Mouse (Mus musculus) stomach, embryonic 14.5 days (tissue): ENCODE results near the gene Tuba8. TPM values are rescaled to one million over a fixed set of nuclear protein-coding genes. Genes with fewer than 3 reads are reported as not detected.

ENCODE experiments used
- ATAC-seq: fragments of 200-750 bp; cut with Nextera tagmentation; 2 replicates; pipeline ENCODE4 v1.8.0; 2017; ENCODE audit warnings: low read depth, moderate TSS enrichment; ENCODE audit not compliant: insufficient number of reproducible peaks, insufficient read depth, low FRiP score
- H3K27ac ChIP-seq: fragments of 300-500 bp; sonication (generic); 2 replicates; pipeline ENCODE4 v1.5.1; 2014; ENCODE audit warnings: mild to moderate bottlenecking, low read length, moderate library complexity, mixed read lengths
- H3K27me3 ChIP-seq: fragments of 300-500 bp; sonication (generic); 2 replicates; pipeline ENCODE4 v1.6.1; 2014; ENCODE audit warnings: low read length, control low read depth, mixed read lengths; ENCODE audit not compliant: control insufficient read depth, insufficient read depth
- H3K36me3 ChIP-seq: fragments of 300-500 bp; sonication (generic); 2 replicates; pipeline ENCODE4 v1.6.1; 2014; ENCODE audit warnings: mild to moderate bottlenecking, control low read depth, low read length, moderate library complexity, mixed read lengths; ENCODE audit not compliant: control insufficient read depth, insufficient read depth
- H3K4me1 ChIP-seq: fragments of 300-500 bp; sonication (generic); 2 replicates; pipeline ENCODE4 v1.6.1; 2014; ENCODE audit warnings: low read length, control low read depth, mixed read lengths; ENCODE audit not compliant: control insufficient read depth, insufficient read depth
- H3K4me2 ChIP-seq: fragments of 300-500 bp; sonication (generic); replicated peaks from 2 replicates; pipeline ENCODE4 v1.6.1; 2014; ENCODE audit warnings: low read depth, low read length, control low read depth
- H3K4me3 ChIP-seq: fragments of 300-500 bp; sonication (generic); 2 replicates; pipeline ENCODE4 v1.5.1; 2014; ENCODE audit warnings: low read depth, low read length, control low read depth
- H3K9ac ChIP-seq: fragments of 300-500 bp; sonication (generic); replicated peaks from 2 replicates; pipeline ENCODE4 v1.6.1; 2014; ENCODE audit warnings: low read depth, mild to moderate bottlenecking, control low read depth, low read length, moderate library complexity, mixed read lengths
- H3K9me3 ChIP-seq: fragments of 300-500 bp; sonication (generic); 2 replicates; pipeline ENCODE4 v1.6.1; 2016; ENCODE audit warnings: low read depth, low read length, control low read depth; ENCODE audit not compliant: control insufficient read depth
- WGBS: fragments of 180-500 bp; shearing (Covaris S2); extraction: QIAGEN DNeasy Blood & Tissue Kit; methylation state at CpG from one replicate; pipeline ENCODE4 v1.1.7; 2014; 5-methylcytosine and 5-hydroxymethylcytosine counted together
- polyA plus RNA-seq: library from polyadenylated mRNA; unstranded; fragments of >200 nt; fragmentation: Nextera tagmentation; extraction: Ambion mirVana; gene quantifications from 2 replicates; pipeline ENCODE4 v1.2.1, GENCODE M21; 2014

Gene Tuba8
- polyA plus RNA-seq, 1 experiment from 2014 or later, result 0.10 TPM

- H3K9me3 ChIP-seq, result no peaks in the 10 kb centered on the region
- H3K27me3 ChIP-seq, result peaks cover 19% of the 10 kb centered on the region; the same call in 1 of the 2 replicates
- peaks cover 15% of the 10 kb centered on the region; the same call in 1 of the 2 replicates for H3K4me1 ChIP-seq
- peak; percentile 44; the same call in 1 of the 2 replicates for ATAC-seq
- no peak overlapping the region for H3K27ac ChIP-seq
- no peaks in the 10 kb centered on the region for H3K36me3 ChIP-seq
- H3K9ac ChIP-seq, result no peak overlapping the region
- H3K4me2 ChIP-seq, result peak overlapping the region; percentile 78
- H3K4me3 ChIP-seq, result peak overlapping the region; percentile 32
- WGBS, result 3% methylated on average over 12 of the region's 12 CpGs
Measured at GRCm38 (mm10) chr6:121210926-121211289, 412 bp downstream of the Tuba8 start.

DNA sequence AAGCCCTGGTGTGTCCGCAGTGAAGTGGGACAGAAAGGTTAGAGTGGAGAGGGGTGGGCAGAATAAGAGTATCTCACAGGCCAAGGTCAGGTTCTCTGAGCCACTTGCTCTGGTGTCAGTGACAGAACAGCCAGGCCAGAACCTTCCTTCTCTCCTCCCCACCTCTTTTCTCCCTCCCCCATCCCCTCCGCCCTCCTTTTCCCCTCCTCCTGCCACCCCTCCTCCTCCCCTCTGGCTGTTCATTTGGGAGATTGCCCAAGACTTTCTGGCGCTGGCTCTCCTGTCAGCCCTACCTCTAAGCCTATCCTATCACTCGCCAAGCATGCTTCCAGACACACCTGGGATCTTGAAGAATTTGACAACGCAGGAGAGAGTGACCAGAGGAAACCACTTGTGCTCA lies 1.2 kb downstream of the Tuba8 start:
- Histone ChIP-seq H3K4me3 (0 out of 2 replicates have a peak overlapping the region, but pooled peaks have one; percentile 32), H3K36me3 (no peaks in the 10 kb centered on the region), H3K9me3 (no peaks in the 10 kb centered on the region), H3K4me1 (peaks cover 15% of the 10 kb centered on the region; the same call in 1 of the 2 replicates), H3K27ac (no peak overlapping the region), H3K27me3 (peaks cover 19% of the 10 kb centered on the region; the same call in 1 of the 2 replicates), H3K9ac (no peak overlapping the region), H3K4me2 (no peak overlapping the region)
- 5% methylated on average over 5 of the region's 5 CpGs for WGBS
- no peak for ATAC-seq

DNA sequence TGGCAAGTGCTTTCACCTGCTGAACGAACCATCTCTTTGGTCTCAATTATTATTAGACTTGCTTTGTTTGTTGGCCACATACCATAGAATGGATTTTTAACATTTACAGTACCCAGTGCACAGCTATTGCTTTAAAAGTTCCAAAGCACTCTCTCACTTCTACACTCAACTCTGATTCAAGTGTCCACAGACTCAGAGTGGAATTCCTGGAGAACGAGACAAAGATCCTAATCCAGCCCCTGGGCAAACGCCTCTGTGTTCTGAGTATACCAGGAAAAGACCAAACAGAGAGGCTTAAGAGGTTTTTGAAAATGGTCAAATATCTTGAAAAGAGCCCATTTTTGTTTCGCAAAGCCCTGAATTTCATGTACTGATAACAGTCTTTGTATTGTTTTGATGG lies 2.5 kb downstream of the Tuba8 start:
- H3K4me1 ChIP-seq, result peaks cover 15% of the 10 kb centered on the region; the same call in 1 of the 2 replicates
- H3K27me3 ChIP-seq, result peaks cover 19% of the 10 kb centered on the region; the same call in 1 of the 2 replicates
- ATAC-seq, result no peak
- WGBS, result 71% methylated on average over 4 of the region's 4 CpGs
- no peaks in the 10 kb centered on the region for H3K36me3 ChIP-seq
- H3K9me3 ChIP-seq, result no peaks in the 10 kb centered on the region
- H3K9ac ChIP-seq, result no peak overlapping the region
- no peak overlapping the region for H3K27ac ChIP-seq
- no peak overlapping the region for H3K4me2 ChIP-seq
- H3K4me3 ChIP-seq, result no peak overlapping the region

DNA sequence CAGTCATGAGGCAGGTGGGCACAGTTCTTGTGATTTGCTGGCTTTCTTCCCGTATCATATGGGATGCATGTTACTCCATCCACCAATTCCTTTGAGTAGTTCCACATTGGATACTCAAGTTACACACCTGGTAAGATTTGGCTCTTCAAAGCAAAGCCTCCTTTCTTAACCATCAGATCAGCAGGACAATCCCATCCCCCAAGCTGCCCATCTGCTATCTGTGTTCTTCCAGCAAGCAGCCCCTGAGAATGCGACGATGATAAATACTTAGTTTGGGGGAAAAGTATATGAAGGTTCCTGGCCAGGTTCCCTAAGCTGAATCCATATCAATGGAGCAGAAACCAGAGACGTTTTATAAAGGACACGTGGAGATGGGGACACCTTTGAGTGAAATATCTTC lies 3.7 kb downstream of the Tuba8 start:
- Histone ChIP-seq H3K4me2 (no peak overlapping the region), H3K4me3 (no peak overlapping the region), H3K27me3 (peaks cover 19% of the 10 kb centered on the region; the same call in 1 of the 2 replicates), H3K9ac (no peak overlapping the region), H3K4me1 (peaks cover 15% of the 10 kb centered on the region; the same call in 1 of the 2 replicates), H3K27ac (no peak overlapping the region), H3K9me3 (no peaks in the 10 kb centered on the region), H3K36me3 (no peaks in the 10 kb centered on the region)
- ATAC-seq, result no peak
- WGBS, result 80% methylated on average over 5 of the region's 5 CpGs

GRCm38 (mm10) chr6:121214667-121215330 lies 4.3 kb downstream of the Tuba8 start:
- no peaks in the 10 kb centered on the region for H3K36me3 ChIP-seq
- peaks cover 15% of the 10 kb centered on the region; the same call in 1 of the 2 replicates for H3K4me1 ChIP-seq
- H3K27ac ChIP-seq, result no peak overlapping the region
- H3K4me2 ChIP-seq, result no peak overlapping the region
- no peaks in the 10 kb centered on the region for H3K9me3 ChIP-seq
- no peak for ATAC-seq
- H3K4me3 ChIP-seq, result no peak overlapping the region
- WGBS, result 82% methylated on average over 8 of the region's 8 CpGs
- H3K9ac ChIP-seq, result no peak overlapping the region
- H3K27me3 ChIP-seq, result peaks cover 19% of the 10 kb centered on the region; the same call in 1 of the 2 replicates

- Histone ChIP-seq H3K9ac (no peak overlapping the region), H3K4me2 (no peak overlapping the region), H3K9me3 (no peaks in the 10 kb centered on the region), H3K4me1 (peaks cover 13% of the 10 kb centered on the region; the same call in 1 of the 2 replicates), H3K27ac (no peak overlapping the region), H3K4me3 (no peak overlapping the region), H3K36me3 (no peaks in the 10 kb centered on the region), H3K27me3 (peaks cover 16% of the 10 kb centered on the region; the same call in 1 of the 2 replicates)
- 67% methylated on average over 5 of the region's 5 CpGs for WGBS
- ATAC-seq, result no peak
Measured at GRCm38 (mm10) chr6:121215336-121215735, 4.8 kb downstream of the Tuba8 start.

- no peak overlapping the region for H3K4me3 ChIP-seq
- H3K9me3 ChIP-seq, result no peaks in the 10 kb centered on the region
- WGBS, result 87% methylated on average over 6 of the region's 6 CpGs
- H3K4me2 ChIP-seq, result no peak overlapping the region
- no peak for ATAC-seq
- H3K4me1 ChIP-seq, result peaks cover 7% of the 10 kb centered on the region; the same call in 1 of the 2 replicates
- no peak overlapping the region for H3K9ac ChIP-seq
- H3K27ac ChIP-seq, result no peak overlapping the region
- H3K36me3 ChIP-seq, result no peaks in the 10 kb centered on the region
- peaks cover 10% of the 10 kb centered on the region; the same call in 1 of the 2 replicates for H3K27me3 ChIP-seq
Measured at GRCm38 (mm10) chr6:121215896-121216295, 5.4 kb downstream of the Tuba8 start.

- Histone ChIP-seq H3K4me2 (no peak overlapping the region), H3K27me3 (0 out of 2 replicates have a peak, but pooled peaks cover 3% of the 10 kb centered on the region), H3K27ac (no peak overlapping the region), H3K4me3 (no peak overlapping the region), H3K36me3 (no peaks in the 10 kb centered on the region), H3K9me3 (no peaks in the 10 kb centered on the region), H3K4me1 (no peaks in the 10 kb centered on the region), H3K9ac (no peak overlapping the region)
- WGBS, result 84% methylated on average over 5 of the region's 5 CpGs
- ATAC-seq, result no peak
Measured at GRCm38 (mm10) chr6:121216589-121217255, 6.2 kb downstream of the Tuba8 start.
